Mouse (Mus musculus): ENCODE measurements around the gene Ank3. TPM values are rescaled to one million over a fixed set of nuclear protein-coding genes. Genes with fewer than 3 reads are reported as not detected.
A peak's percentile ranks its signal among the peaks of the same experiment; 100 is the strongest.

Ank3 gene
- polyA plus RNA-seq, 1 experiment, result 159 TPM

GRCm38 (mm10) chr10:69705806-69706768, 307.5 kb downstream of the Ank3 start:
- no peak for DNase-seq (ENCODE audit: extremely low spot score in 1 of 2, low spot score in 1 of 2)

GRCm38 (mm10) chr10:69706851-69707788, 308.5 kb downstream of the Ank3 start:
- DNase-seq (ENCODE audit: extremely low spot score in 1 of 2, low spot score in 1 of 2), result no peak

- DNase-seq (ENCODE audit: extremely low spot score in 1 of 2, low spot score in 1 of 2), result no peak
These were observed 309.4 kb downstream of the Ank3 start for GRCm38 (mm10) chr10:69707844-69708550.

GRCm38 (mm10) chr10:69709631-69710030, 311.1 kb downstream of the Ank3 start:
- DNase-seq (ENCODE audit: extremely low spot score in 1 of 2, low spot score in 1 of 2), result no peak

GRCm38 (mm10) chr10:69710802-69711201, 312.2 kb downstream of the Ank3 start:
- peak; percentile 86 to 92 for DNase-seq (ENCODE audit: extremely low spot score in 1 of 2, low spot score in 1 of 2)

- DNase-seq (ENCODE audit: extremely low spot score in 1 of 2, low spot score in 1 of 2), result no peak
These were observed 318.3 kb downstream of the Ank3 start for GRCm38 (mm10) chr10:69716907-69717306.

GRCm38 (mm10) chr10:69719421-69719820, 320.8 kb downstream of the Ank3 start:
- DNase-seq (ENCODE audit: extremely low spot score in 1 of 2, low spot score in 1 of 2), result no peak

GRCm38 (mm10) chr10:69719901-69720415, 321.4 kb downstream of the Ank3 start:
- no peak for DNase-seq (ENCODE audit: extremely low spot score in 1 of 2, low spot score in 1 of 2)

- no peak for DNase-seq (ENCODE audit: extremely low spot score in 1 of 2, low spot score in 1 of 2)
These were observed 321.9 kb downstream of the Ank3 start for GRCm38 (mm10) chr10:69720452-69720851.

GRCm38 (mm10) chr10:69720899-69721490, 322.4 kb downstream of the Ank3 start:
- DNase-seq (ENCODE audit: extremely low spot score in 1 of 2, low spot score in 1 of 2), result no peak

GRCm38 (mm10) chr10:69724159-69724558, 325.6 kb downstream of the Ank3 start:
- no peak for DNase-seq (ENCODE audit: extremely low spot score in 1 of 2, low spot score in 1 of 2)

- DNase-seq (ENCODE audit: extremely low spot score in 1 of 2, low spot score in 1 of 2), result no peak
These were observed 326.5 kb downstream of the Ank3 start for GRCm38 (mm10) chr10:69725078-69725477.

- DNase-seq (ENCODE audit: extremely low spot score in 1 of 2, low spot score in 1 of 2), result no peak
These were observed 327.7 kb downstream of the Ank3 start for GRCm38 (mm10) chr10:69726265-69726664.

GRCm38 (mm10) chr10:69726806-69727205, 328.2 kb downstream of the Ank3 start:
- DNase-seq (ENCODE audit: extremely low spot score in 1 of 2, low spot score in 1 of 2), result no peak

- no peak for DNase-seq (ENCODE audit: extremely low spot score in 1 of 2, low spot score in 1 of 2)
These were observed 330.3 kb downstream of the Ank3 start for GRCm38 (mm10) chr10:69728876-69729275.

- no peak for DNase-seq (ENCODE audit: extremely low spot score in 1 of 2, low spot score in 1 of 2)
These were observed 331.8 kb downstream of the Ank3 start for GRCm38 (mm10) chr10:69730351-69730871.

- DNase-seq (ENCODE audit: extremely low spot score in 1 of 2, low spot score in 1 of 2), result no peak
These were observed 332.8 kb downstream of the Ank3 start for GRCm38 (mm10) chr10:69731341-69731740.

GRCm38 (mm10) chr10:69731863-69732262, 333.3 kb downstream of the Ank3 start:
- DNase-seq (ENCODE audit: extremely low spot score in 1 of 2, low spot score in 1 of 2), result no peak

GRCm38 (mm10) chr10:69736241-69736640, 337.7 kb downstream of the Ank3 start:
- DNase-seq (ENCODE audit: extremely low spot score in 1 of 2, low spot score in 1 of 2), result no peak

Measured in frontal cortex, adult 2 months (tissue).